13 mouse cellular contexts compared by ENCODE assay signal in genomic region chr2:6195468-6196239, GRCm38 (mm10). TPM values are rescaled to one million over a fixed set of nuclear protein-coding genes. Genes with fewer than 3 reads are reported as not detected.
DNase-seq lines count a peak whose midpoint lies in the region; ATAC-seq and TF ChIP-seq lines count a peak whose summit lies in the region.
"Had no signal": no experiment of that assay in that cellular context is flagged by ENCODE, and none has a peak within 500 bp of the region (broad histone marks: within the 10 kb centered on the region; RNA-seq: fewer than 3 reads in every experiment).

No protein-coding gene starts in this region.

- H3K9ac ChIP-seq in limb, embryonic 12.5 days (replicated peaks), result no peak overlapping the region
- H3K9ac ChIP-seq in CH12.LX (ENCODE audit: insufficient read depth, low read depth), result no peak overlapping the region
- H3K9ac ChIP-seq: embryonic facial prominence, embryonic 13.5 days; limb, embryonic 15.5 days had no signal

- dilution Hi-C loops in CH12.LX (cut with MboI; ENCODE audit: extremely low pct_ligation_motif_present, extremely low pct_unique_long_range_greater_than_20kb, low sequenced_read_pairs), result no loop called here

- peaks cover 16% of the 10 kb centered on the region for H3K4me1 ChIP-seq in limb, embryonic 12.5 days (replicated peaks)
- peaks cover 21% of the 10 kb centered on the region for H3K4me1 ChIP-seq in limb, embryonic 10.5 days
- no peaks in the 10 kb centered on the region for H3K4me1 ChIP-seq in CH12.LX (ENCODE audit: control insufficient read depth in 1 of 2, insufficient read depth in 2 of 2)

- H3K4me2 ChIP-seq in limb, embryonic 12.5 days, result peak overlapping the region; percentile 8; the same call in 1 of the 2 replicates
- H3K4me2 ChIP-seq in CH12.LX (ENCODE audit: insufficient read depth, low read depth, poor library complexity, severe bottlenecking), result no peak overlapping the region
- H3K4me2 ChIP-seq: embryonic facial prominence, embryonic 13.5 days; limb, embryonic 15.5 days had no signal

- ATAC-seq in limb, embryonic 12.5 days (ENCODE audit: insufficient number of reproducible peaks, insufficient read depth, low FRiP score, low TSS enrichment, low read depth), result no peak; the same call in 1 of the 2 replicates

- 57% methylated on average over 15 of the region's 15 CpGs for WGBS in limb, embryonic 12.5 days
- 68% methylated on average over 15 of the region's 15 CpGs for WGBS in limb, embryonic 10.5 days

- intact Hi-C loops in heart, postnatal 14 days (cut with DNase I), result no loop called here

- TF ChIP-seq EP300 in CH12.LX (IDR thresholded peaks at IDR 0.05; ENCODE audit: low read length), result no peak

- TF ChIP-seq POLR2A in CH12.LX (IDR thresholded peaks at IDR 0.05; ENCODE audit: low read depth, low read length), result no peak

- peak in 1 of 2 experiments; percentile 19; a peak in 1 of 4 replicates for TF ChIP-seq CTCF in CH12.LX (conservative IDR thresholded peaks at IDR 0.05 in 1 of 2, IDR thresholded peaks at IDR 0.05 in 1 of 2; ENCODE audit: low read depth in 2 of 2, low read length in 2 of 2)

- no peaks in the 10 kb centered on the region for H3K79me2 ChIP-seq in CH12.LX (replicated peaks; ENCODE audit: control insufficient read depth, extremely low read depth, insufficient read depth, poor library complexity, severe bottlenecking)

- TF ChIP-seq RAD21 in CH12.LX (IDR thresholded peaks at IDR 0.05; ENCODE audit: low read depth, low read length), result peak; percentile 12

- H3K4me3 ChIP-seq in limb, embryonic 12.5 days (replicated peaks), result no peak overlapping the region
- no peak overlapping the region for H3K4me3 ChIP-seq in limb, embryonic 10.5 days
- H3K4me3 ChIP-seq in CH12.LX (replicated peaks in 1 of 3; ENCODE audit: low read depth in 2 of 3, low read length in 2 of 3, poor library complexity in 1 of 3), result no peak overlapping the region
- H3K4me3 ChIP-seq: embryonic facial prominence, embryonic 13.5 days; limb, embryonic 15.5 days had no signal

- no peaks in the 10 kb centered on the region for H3K9me3 ChIP-seq in limb, embryonic 12.5 days
- H3K9me3 ChIP-seq in limb, embryonic 10.5 days (replicated peaks), result no peaks in the 10 kb centered on the region
- peaks cover 4% of the 10 kb centered on the region for H3K9me3 ChIP-seq in CH12.LX (replicated peaks; ENCODE audit: low read length)
- H3K9me3 ChIP-seq: embryonic facial prominence, embryonic 13.5 days; limb, embryonic 15.5 days had no signal

- no peak for DNase-seq in limb, embryonic 10.5 days (ENCODE audit: low spot score)
- DNase-seq in CH12.LX (ENCODE audit: extremely low read depth), result no peak
- DNase-seq in adrenal gland, postnatal 36 days, result peak; percentile 10 to 47
- peak; percentile 37 for DNase-seq in lung, postnatal 14 days
- no peak for DNase-seq in urinary bladder, postnatal 14 days (ENCODE audit: low spot score)
- no peak for DNase-seq in heart, postnatal 14 days
- DNase-seq: heart, adult 18-20 months; kidney, postnatal 14 days; layer of hippocampus, postnatal 36 days had no signal

- in situ Hi-C loops in CH12.LX (cut with MboI; ENCODE audit: low pct_ligation_motif_present, low pct_unique_long_range_greater_than_20kb, low sequenced_read_pairs), result no loop called here

- H3K36me3 ChIP-seq in limb, embryonic 12.5 days, result no peaks in the 10 kb centered on the region
- H3K36me3 ChIP-seq in limb, embryonic 10.5 days, result no peaks in the 10 kb centered on the region
- peaks cover 10 to 48% of the 10 kb centered on the region in 2 experiments for H3K36me3 ChIP-seq in CH12.LX (replicated peaks in 1 of 2; ENCODE audit: control insufficient read depth in 1 of 2, insufficient read depth in 1 of 2, low read length in 1 of 2)
- H3K36me3 ChIP-seq: embryonic facial prominence, embryonic 13.5 days; limb, embryonic 15.5 days had no signal

- 0 out of 2 replicates have a peak, but pooled peaks cover 3% of the 10 kb centered on the region for H3K27me3 ChIP-seq in limb, embryonic 12.5 days
- 0 out of 2 replicates have a peak, but pooled peaks cover 8% of the 10 kb centered on the region for H3K27me3 ChIP-seq in limb, embryonic 10.5 days (ENCODE audit: low read depth, poor library complexity, severe bottlenecking)
- H3K27me3 ChIP-seq in CH12.LX (replicated peaks), result no peaks in the 10 kb centered on the region
- H3K27me3 ChIP-seq: limb, embryonic 15.5 days had no signal

- no peak overlapping the region for H3K27ac ChIP-seq in limb, embryonic 12.5 days
- H3K27ac ChIP-seq in limb, embryonic 10.5 days, result no peak overlapping the region
- H3K27ac ChIP-seq in CH12.LX (ENCODE audit: insufficient read depth, low read depth), result no peak overlapping the region
- H3K27ac ChIP-seq: embryonic facial prominence, embryonic 13.5 days; limb, embryonic 15.5 days; stomach, postnatal 0 days had no signal

TF ChIP-seq in CH12.LX, 34 proteins besides CTCF, POLR2A, EP300 and RAD21:
- TF ChIP-seq MAZ (IDR thresholded peaks at IDR 0.05; ENCODE audit: low read depth, low read length), result no peak
- no peak for TF ChIP-seq HCFC1 (IDR thresholded peaks at IDR 0.05; ENCODE audit: low read depth, low read length)
- TF ChIP-seq KAT2A (IDR thresholded peaks at IDR 0.05; ENCODE audit: insufficient replicate concordance, low read length), result no peak
- no peak for TF ChIP-seq MYC (IDR thresholded peaks at IDR 0.05; ENCODE audit: low read depth, low read length)
- TF ChIP-seq MAX (IDR thresholded peaks at IDR 0.05; ENCODE audit: low read length), result no peak
- TF ChIP-seq NRF1 (IDR thresholded peaks at IDR 0.05; ENCODE audit: low read depth, low read length), result no peak
- no peak for TF ChIP-seq ELF1 (IDR thresholded peaks at IDR 0.05; ENCODE audit: low read depth, low read length)
- TF ChIP-seq IRF4 (IDR thresholded peaks at IDR 0.05; ENCODE audit: low read depth, low read length), result no peak
- TF ChIP-seq JUN (IDR thresholded peaks at IDR 0.05; ENCODE audit: insufficient read depth, low read depth, low read length), result no peak
- no peak for TF ChIP-seq MXI1 (IDR thresholded peaks at IDR 0.05; ENCODE audit: low read depth, low read length)
- no peak for TF ChIP-seq PAX5 (IDR thresholded peaks at IDR 0.05; ENCODE audit: low read length)
- TF ChIP-seq ZNF384 (IDR thresholded peaks at IDR 0.05; ENCODE audit: low read depth, low read length), result no peak
- TF ChIP-seq CHD1 (IDR thresholded peaks at IDR 0.05; ENCODE audit: low read depth, low read length), result no peak
- no peak for TF ChIP-seq UBTF (IDR thresholded peaks at IDR 0.05; ENCODE audit: low read depth, low read length)
- TF ChIP-seq MAFK (IDR thresholded peaks at IDR 0.05; ENCODE audit: insufficient replicate concordance, low read length), result no peak

RNA-seq across cellular contexts. Expression of gene Echdc3, which starts 17.2 kb away (rescaled TPM):
- polyA plus RNA-seq in limb, embryonic 12.5 days (2016; fragmentation: Nextera tagmentation; extraction: Ambion mirVana), result 4.1 and 4.3 TPM in 2 replicates
- 4.0 and 4.2 TPM in 2 replicates for polyA plus RNA-seq in limb, embryonic 10.5 days (2016; fragmentation: Nextera tagmentation; extraction: Ambion mirVana)
- total RNA-seq in CH12.LX (2012; rRNA removed), result 13.6 and 17.4 TPM in 2 replicates
- total RNA-seq in CH12.LX (2014; rRNA removed), result 7.7 and 9.2 TPM in 2 replicates
- 10.6 and 11.5 TPM in 2 replicates for polyA plus RNA-seq in CH12.LX (2012; ENCODE audit: insufficient read length, low read depth)
- 10 to 100 TPM; 29.2 to 61.5 TPM for total RNA-seq in adrenal gland, postnatal 36 days (2021)
- 10 to 100 TPM; 16.3 to 17.0 TPM for total RNA-seq in heart, postnatal 14 days (2021)

Comparison
In these comparisons a context has a peak if more than half of its experiments do, and no peak if none do; other contexts are left out.
1. DNase-seq: peak in adrenal gland, postnatal 36 days (2 of 2) and lung, postnatal 14 days (single experiment); none in limb, embryonic 10.5 days (single experiment), CH12.LX (single experiment), urinary bladder, postnatal 14 days (single experiment) and heart, postnatal 14 days (0 of 2).